Mouse (Mus musculus) liver, postnatal 0 days (tissue): ENCODE measurements around the gene Asb15.

Source experiments
- CTCF ChIP-seq: sonication (generic); IDR thresholded peaks from 2 replicates; pipeline ENCODE4 v1.5.1; 2016; ENCODE audit warnings: antibody characterized with exemption, low read depth
- EP300 ChIP-seq: IDR thresholded peaks from 2 replicates; pipeline ENCODE4 v1.6.1; 2016; ENCODE audit warnings: antibody characterized with exemption, low read depth, mild to moderate bottlenecking

DNA sequence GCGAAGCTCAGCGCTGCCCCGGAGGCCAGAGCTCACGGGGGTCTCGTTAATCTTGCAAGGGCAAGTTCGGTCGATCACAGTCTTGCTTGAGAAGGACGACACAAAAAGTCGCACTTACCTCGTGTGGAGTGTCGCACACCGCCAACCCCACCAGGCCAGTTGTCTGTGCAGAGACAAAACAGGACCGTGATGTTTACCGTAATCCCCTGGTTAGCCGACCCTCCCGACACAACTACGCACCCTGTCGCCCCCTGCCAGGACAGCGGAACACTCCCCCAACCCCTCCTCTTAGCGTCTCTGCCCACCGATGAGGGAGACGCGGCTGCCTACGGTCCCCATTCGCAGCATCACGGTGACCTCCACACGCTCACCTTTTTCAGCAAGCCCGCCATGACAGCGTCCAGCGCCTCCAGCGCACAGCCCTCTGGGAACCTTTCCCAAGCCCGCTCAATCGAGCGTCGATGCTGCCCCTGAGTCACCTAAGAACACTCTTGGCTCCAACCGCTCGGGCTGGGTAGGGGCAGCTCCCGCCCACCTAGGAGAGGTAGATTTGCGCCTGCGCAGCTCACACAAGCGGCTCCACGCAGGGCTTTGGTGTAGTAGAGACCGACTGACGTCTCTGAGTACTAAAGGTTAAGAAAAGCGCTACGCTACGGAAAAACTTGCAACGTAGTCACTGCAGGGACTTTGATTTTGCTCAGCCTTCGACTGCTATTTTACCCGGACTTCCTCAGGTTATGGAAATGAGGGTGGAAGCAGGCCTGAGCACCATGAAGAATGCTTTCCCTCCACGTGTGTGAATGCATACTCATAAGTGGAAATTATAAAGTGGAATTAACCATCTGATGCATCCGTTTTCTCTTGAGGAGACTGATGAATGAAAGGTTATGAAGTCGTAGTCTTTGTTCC is 535 bp upstream of the Asb15 start, which contains the start of gene Ndufa5:
- TF ChIP-seq CTCF = no peak; the same call in 1 of the 2 replicates
- TF ChIP-seq EP300 = no peak; the same call in 1 of the 2 replicates
